Mouse (Mus musculus) heart, postnatal 4 days (tissue): ENCODE data around the gene Cpne1. TPM values are rescaled to one million over a fixed set of nuclear protein-coding genes. Genes with fewer than 3 reads are reported as not detected.

Experiments
- DNase-seq: peaks from one replicate; pipeline ENCODE4 v3.0.0; 2021
- total RNA-seq, 2 experiments: library from RNA; stranded (reverse); gene quantifications; 2 replicates each; pipeline ENCODE4 v1.2.3; 2021

The Cpne1 gene
- total RNA-seq, 2 experiments from 2014 or later: 16.4 to 19.3 TPM

- DNase-seq: no peak
Observed at GRCm38 (mm10) chr2:156079674-156080073, 32.1 kb downstream of the Cpne1 start.

DNA sequence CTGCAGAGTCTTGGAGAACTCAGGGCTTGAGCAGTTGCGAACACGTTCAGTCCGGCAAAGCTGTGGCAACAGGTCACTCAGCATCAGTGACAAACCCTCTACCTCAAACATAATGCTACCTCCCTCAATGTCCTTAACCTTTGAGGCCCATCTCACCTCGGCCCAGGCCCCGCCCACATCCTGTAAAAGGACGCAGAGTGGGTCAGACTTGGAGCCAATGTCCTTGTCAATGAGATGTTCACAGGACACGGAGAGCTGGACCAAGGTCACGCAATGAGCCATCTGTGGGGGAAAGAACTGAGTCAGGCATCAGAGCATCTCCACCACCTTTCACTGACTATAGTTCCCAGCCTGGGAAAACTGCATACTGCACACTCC is 32.6 kb downstream of the Cpne1 start:
- no peak for DNase-seq

GRCm38 (mm10) chr2:156078421-156079182 is 33.2 kb downstream of the Cpne1 start:
- no peak for DNase-seq

GRCm38 (mm10) chr2:156077461-156077860 is 34.3 kb downstream of the Cpne1 start:
- no peak for DNase-seq

DNA sequence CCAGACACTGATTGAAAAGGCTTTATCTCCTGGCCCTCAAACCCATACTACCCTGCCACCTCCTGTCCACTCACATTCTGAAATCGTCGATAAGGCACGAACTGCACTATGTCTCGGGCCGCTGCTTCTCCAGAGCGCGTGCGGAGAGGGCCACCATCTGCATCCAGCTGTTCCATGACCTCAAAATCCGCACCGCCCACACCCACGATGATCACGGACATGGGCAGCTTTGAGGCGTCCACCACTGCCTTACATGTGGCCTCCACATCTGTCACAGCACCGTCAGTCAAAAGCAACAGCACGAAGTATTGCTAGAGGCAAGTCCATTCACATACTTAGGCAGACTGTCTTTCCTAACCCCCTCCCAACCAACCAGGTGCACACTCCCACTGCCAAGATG is 38.0 kb downstream of the Cpne1 start:
- peak; percentile 41 for DNase-seq

GRCm38 (mm10) chr2:156071236-156071635 is 40.5 kb downstream of the Cpne1 start:
- no peak for DNase-seq

- DNase-seq: no peak
Observed at GRCm38 (mm10) chr2:156067916-156068315, 43.8 kb downstream of the Cpne1 start.

- no peak for DNase-seq
Observed at GRCm38 (mm10) chr2:156066126-156066525, 45.6 kb downstream of the Cpne1 start.

DNA sequence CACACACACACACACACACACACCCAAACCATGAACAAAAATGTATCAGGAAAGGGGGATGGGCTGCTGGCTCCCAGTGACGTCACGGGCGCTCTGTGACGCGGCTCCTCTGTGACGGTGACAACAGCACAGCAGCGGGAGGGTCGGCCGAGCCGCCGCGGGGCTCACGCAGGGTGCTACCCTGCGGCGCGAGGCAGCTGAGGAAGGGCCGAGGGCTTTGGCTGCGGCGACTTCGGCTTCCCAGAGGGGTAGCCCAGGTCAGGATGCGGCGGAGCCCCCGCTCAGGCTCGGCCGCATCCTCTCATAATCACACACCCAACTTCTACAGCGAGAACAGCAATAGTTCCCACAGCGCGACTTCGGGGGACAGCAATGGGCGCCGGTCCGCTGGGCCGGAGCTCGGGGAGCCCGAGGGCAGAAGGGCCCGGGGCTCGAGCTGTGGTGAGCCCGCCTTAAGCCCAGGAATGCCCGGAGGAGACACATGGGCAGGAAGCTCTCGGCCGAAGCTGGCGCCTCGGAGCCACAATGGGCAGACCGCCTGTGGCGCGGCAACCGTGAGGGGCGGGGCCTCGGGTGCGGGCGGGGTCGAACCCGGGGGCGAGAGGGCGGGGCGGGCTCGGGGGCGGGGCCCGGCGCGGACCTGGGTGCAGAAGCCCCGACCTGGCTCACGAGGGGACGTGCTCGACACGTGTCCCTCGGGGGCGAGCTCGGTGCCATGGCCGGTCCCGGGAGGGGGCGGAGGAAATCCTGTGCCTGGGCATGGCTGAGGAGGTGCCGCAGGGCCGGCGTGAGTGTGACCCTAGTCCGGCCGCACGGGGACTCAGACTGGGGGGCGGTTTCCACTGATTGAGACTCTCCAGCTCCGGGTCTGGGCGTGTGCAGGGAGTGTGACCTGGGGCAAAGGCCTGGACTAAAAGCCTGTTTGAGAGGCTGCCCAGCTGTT is 46.4 kb downstream of the Cpne1 start, which contains the start of gene Spag4:
Gene Spag4 (plus strand): TSS at position 77 of the 943 bp plus-strand sequence.
- peak; percentile 80 for DNase-seq

- DNase-seq: no peak
Observed at GRCm38 (mm10) chr2:156052816-156053215, 58.9 kb downstream of the Cpne1 start, which contains the start of gene Fer1l4. Gene Fer1l4, minus strand, starts transcription at chr2:156052947.

DNA sequence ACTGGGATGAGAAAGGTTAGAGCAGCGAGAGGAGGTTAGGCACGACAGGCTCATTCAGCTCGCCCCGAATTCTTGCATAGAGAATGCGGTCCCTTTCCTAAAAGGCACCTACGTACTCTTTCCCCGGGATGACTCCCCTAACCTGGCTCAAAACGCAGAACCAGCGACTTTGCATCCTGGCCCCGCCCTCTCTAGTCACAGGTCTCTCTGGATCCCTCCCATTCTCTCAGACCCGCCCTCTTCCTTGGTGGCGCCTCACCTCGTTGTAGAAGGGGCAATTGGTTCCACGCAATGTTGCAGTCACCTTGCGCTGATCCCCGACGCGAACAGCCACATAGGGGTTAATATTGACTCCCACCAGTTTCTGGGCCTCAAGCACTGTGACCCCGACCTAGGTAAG is 63.8 kb downstream of the Cpne1 start:
- no peak for DNase-seq

DNA sequence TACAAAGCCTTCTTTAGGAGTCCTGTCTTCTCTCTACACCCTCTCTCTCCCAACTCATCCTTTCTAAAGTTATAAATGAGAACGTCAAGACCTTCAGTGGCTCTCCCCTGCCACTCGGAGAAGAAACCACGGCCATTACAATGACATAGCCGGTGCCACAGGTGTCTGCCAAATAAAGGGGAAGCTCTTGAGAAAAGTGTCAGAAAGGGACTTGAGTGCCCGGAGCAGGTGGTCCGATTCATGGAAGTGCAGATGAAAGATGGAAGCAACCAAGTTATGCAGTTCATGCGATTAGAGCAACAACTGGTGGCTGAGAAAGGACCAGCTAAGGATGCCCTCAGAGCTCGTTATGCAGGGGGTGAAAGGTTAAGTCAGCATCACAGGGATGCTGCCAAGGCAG is 68.9 kb downstream of the Cpne1 start:
- no peak for DNase-seq

DNA sequence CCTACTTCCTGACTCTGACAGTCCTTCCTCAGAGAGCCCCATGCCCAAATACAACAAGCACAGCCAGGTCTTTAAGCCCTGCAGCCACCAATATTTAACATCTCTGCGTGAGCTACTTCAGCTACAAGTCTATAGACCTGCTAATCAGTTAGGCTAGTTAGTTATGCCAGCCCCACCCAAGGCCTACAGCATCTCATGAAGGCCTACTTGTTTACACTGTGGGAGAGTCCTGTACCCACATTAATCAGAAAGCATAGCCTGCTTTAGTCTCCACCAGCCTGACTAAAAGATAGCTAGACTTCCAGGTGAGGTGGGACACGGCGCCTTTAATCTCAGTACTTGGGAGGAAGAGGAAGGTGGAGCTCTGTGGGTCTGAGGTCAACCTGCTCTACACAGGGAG is 72.4 kb downstream of the Cpne1 start:
- DNase-seq: no peak

DNA sequence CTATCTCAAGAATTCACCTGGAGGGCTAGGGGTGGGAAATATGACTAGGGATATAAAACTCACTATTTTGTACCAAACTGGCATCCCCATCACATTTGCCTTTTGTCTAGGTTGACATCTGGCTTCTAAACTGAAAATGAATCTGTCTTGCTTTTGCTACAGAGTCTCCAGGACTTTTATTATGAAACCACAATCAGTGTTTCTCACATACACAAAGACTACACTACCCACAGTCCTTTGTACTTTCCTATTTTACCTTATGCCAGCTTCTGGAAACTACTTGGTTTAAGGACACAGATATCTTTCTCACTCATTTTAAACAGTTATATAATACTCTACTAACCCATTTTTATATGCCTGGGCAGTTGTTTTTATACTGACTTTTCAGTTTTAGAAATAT is 86.3 kb downstream of the Cpne1 start:
- no peak for DNase-seq

Other genes starting within 250 kb of the Cpne1 start
- 100 to 1,000 TPM; 149 to 164 TPM for gene Uqcc1, start 181.7 kb downstream of the Cpne1 start, total RNA-seq
- gene Gm15557, start 171.2 kb downstream of the Cpne1 start, total RNA-seq: not detected
- under 1 TPM in 1 of 2 experiments, not detected in 1; 0.12 TPM for gene Gdf5, start 166.6 kb downstream of the Cpne1 start, total RNA-seq
- gene Cep250, start 155.5 kb downstream of the Cpne1 start, total RNA-seq: 10 to 100 TPM; 11.9 to 14.4 TPM
- gene 6430550D23Rik, start 104.0 kb downstream of the Cpne1 start, total RNA-seq: under 1 TPM; 0.18 to 0.21 TPM
- 10 to 100 TPM; 86.5 to 91.5 TPM for gene Ergic3, start 103.9 kb downstream of the Cpne1 start, total RNA-seq
- not detected for gene Fer1l4, start 59.0 kb downstream of the Cpne1 start, total RNA-seq
- gene Spag4, start 46.8 kb downstream of the Cpne1 start, total RNA-seq: 1 to 10 TPM in 1 of 2 experiments, under 1 TPM in 1; 0.79 to 1.5 TPM
- 10 to 100 TPM; 40.2 to 43.6 TPM for gene Rbm12, start within 50 bp of the Cpne1 start, total RNA-seq
- 10 to 100 TPM; 30.3 to 33.8 TPM for gene Gm28036, start 15.1 kb upstream of the Cpne1 start, total RNA-seq
- 100 to 1,000 TPM; 273 to 278 TPM for gene Romo1, start 32.1 kb upstream of the Cpne1 start, total RNA-seq
- gene Nfs1, start 32.2 kb upstream of the Cpne1 start, total RNA-seq: 10 to 100 TPM; 51.5 to 51.9 TPM
- gene Rbm39, start 68.3 kb upstream of the Cpne1 start, total RNA-seq: 100 to 1,000 TPM; 264 to 286 TPM
- 10 to 100 TPM; 20.5 to 21.3 TPM for gene Phf20, start 84.5 kb upstream of the Cpne1 start, total RNA-seq
- gene Cnbd2, start 200.3 kb upstream of the Cpne1 start, total RNA-seq: 1 to 10 TPM in 1 of 2 experiments, under 1 TPM in 1; 0.88 to 1.5 TPM
- 10 to 100 TPM; 84.4 to 88.3 TPM for gene Scand1, start 200.7 kb upstream of the Cpne1 start, total RNA-seq